Mouse (Mus musculus) cerebellum, adult 2 months (tissue): ENCODE measurements at regions not wholly inside any gene's neighbourhood (a gene's known extent, or its start where the extent isn't known, plus 50 kb on each side); places are given as distances from the start of the nearest gene placed in this dataset.

ENCODE experiments used
- CTCF ChIP-seq: fragments of 200-500 bp; IDR thresholded peaks from 2 replicates; pipeline ENCODE4 v1.5.1; 2011; ENCODE audit warnings: low read depth, mild to moderate bottlenecking, control low read depth, low read length, moderate library complexity, borderline replicate concordance; ENCODE audit not compliant: insufficient read depth
- POLR2A ChIP-seq: fragments of 200-500 bp; IDR thresholded peaks from 2 replicates; pipeline ENCODE4 v1.6.1; 2011; ENCODE audit warnings: low read length, control low read depth, borderline replicate concordance; ENCODE audit not compliant: insufficient read depth

- TF ChIP-seq CTCF (no peak), POLR2A (no peak)
These were observed 515.1 kb downstream of the Klhl13 start for GRCm38 (mm10) chrX:22849522-22850495.
